Mouse (Mus musculus) erythroblast, embryonic 14.5 days (primary cell): ENCODE data around the gene Cfap97d1.

Experiments
- GATA1 ChIP-seq: IDR thresholded peaks from 2 replicates; pipeline ENCODE4 v1.6.1; 2012; ENCODE audit warnings: low read length, inconsistent platforms, mixed read lengths
- TAL1 ChIP-seq: IDR thresholded peaks from 3 replicates; pipeline ENCODE4 v1.6.1; 2012; ENCODE audit warnings: low read length, inconsistent platforms, mixed read lengths

- TF ChIP-seq TAL1, result no peak
- TF ChIP-seq GATA1, result no peak
Measured at GRCm38 (mm10) chr11:102041350-102041949, 57.4 kb downstream of the Cfap97d1 start, which contains the start of gene Cd300lg.
